Mouse (Mus musculus) heart, adult 2 months (tissue): ENCODE measurements around the gene Gtf2f2.

Experiments used
- CTCF ChIP-seq: fragments of 200-600 bp; IDR thresholded peaks from 2 replicates; pipeline ENCODE4 v1.8.1; 2022; ENCODE audit warnings: antibody characterized with exemption, mild to moderate bottlenecking, moderate library complexity
- EP300 ChIP-seq: fragments of 200-500 bp; IDR thresholded peaks from 2 replicates; pipeline ENCODE4 v1.6.1; 2011; ENCODE audit warnings: low read depth, low read length, control low read depth; ENCODE audit not compliant: insufficient read depth
- POLR2A ChIP-seq: fragments of 200-500 bp; IDR thresholded peaks from 2 replicates; pipeline ENCODE4 v1.6.1; 2011; ENCODE audit warnings: mild to moderate bottlenecking, low read depth, low read length, control low read depth; ENCODE audit not compliant: insufficient read depth

- no peak for TF ChIP-seq POLR2A
- TF ChIP-seq CTCF = no peak
- no peak for TF ChIP-seq EP300
These were observed 1.5 kb downstream of the Gtf2f2 start for GRCm38 (mm10) chr14:76009185-76009584.
